Mouse (Mus musculus): ENCODE results near the gene Rfk.

The Rfk gene

GRCm38 (mm10) chr19:17393841-17394591 lies at the start of gene Rfk:
TSS of gene Rfk (plus strand) at chr19:17394043.
- DNase-seq (ENCODE audit: low spot score) = peak; percentile 95

- DNase-seq (ENCODE audit: low spot score) = no peak
These were observed 49.0 kb upstream of the Rfk start for GRCm38 (mm10) chr19:17344881-17345280.

GRCm38 (mm10) chr19:17346716-17347474 lies 46.9 kb upstream of the Rfk start:
- no peak for DNase-seq (ENCODE audit: low spot score)

GRCm38 (mm10) chr19:17347852-17348251 lies 46.0 kb upstream of the Rfk start:
- DNase-seq (ENCODE audit: low spot score) = no peak

DNA sequence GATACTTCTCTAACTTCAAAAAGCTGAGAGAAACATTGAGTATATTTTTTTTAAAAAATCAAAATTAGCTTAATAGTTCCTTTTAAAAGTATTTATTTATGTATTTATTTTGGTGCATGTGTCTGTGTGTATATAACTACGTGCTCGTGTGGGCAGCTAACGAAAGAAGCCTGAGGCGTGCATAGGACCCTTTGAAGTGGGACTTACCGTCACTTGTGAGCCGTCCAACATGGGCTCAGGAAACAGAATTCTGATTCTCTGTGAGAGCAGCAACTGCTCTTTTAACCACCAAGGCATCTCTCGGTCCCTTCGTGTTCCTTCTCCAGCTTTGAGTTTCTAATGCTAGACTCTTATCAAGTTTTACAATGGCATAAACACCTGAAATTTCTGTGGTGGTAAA lies 40.1 kb upstream of the Rfk start:
- DNase-seq (ENCODE audit: low spot score) = no peak

DNA sequence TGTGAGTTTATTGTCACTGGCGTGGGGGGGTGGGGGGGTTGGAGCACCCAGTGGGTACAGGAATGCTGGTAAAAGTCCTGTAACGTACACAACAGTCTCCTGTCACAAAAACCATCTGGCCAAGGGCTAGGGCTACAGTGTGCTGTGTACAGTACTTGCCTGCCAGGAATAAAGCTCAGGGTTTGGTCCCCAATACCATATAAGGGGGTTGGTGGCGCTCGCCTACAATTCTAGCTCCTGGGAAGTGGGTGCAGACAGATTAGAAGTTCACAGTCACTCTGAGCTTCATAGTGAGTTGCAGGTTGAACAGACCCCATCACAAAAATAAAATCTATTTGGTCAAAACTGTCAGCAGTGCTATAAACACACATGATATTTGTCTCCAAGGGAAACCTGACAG lies 39.5 kb upstream of the Rfk start:
- no peak for DNase-seq (ENCODE audit: low spot score)

DNA sequence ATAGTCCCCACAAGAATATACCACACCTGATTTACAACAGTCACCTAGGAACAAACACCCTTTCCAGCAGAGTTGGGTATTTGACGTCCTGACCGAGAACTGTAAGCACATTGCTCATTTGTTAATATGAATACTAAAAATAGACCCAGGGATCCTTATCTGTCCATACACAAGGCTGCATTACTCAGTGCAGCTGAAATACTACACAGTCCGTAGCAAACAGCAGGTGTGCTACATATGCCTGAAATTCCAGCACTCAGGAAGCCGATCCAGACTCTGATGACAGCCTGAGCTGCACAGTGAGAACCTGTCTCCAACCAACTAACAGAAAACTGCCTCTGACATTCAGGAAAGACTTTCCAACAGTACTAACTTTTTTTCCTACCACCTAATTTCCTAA lies 39.0 kb upstream of the Rfk start:
- no peak for DNase-seq (ENCODE audit: low spot score)

GRCm38 (mm10) chr19:17355361-17355760 lies 38.5 kb upstream of the Rfk start:
- no peak for DNase-seq (ENCODE audit: low spot score)

DNA sequence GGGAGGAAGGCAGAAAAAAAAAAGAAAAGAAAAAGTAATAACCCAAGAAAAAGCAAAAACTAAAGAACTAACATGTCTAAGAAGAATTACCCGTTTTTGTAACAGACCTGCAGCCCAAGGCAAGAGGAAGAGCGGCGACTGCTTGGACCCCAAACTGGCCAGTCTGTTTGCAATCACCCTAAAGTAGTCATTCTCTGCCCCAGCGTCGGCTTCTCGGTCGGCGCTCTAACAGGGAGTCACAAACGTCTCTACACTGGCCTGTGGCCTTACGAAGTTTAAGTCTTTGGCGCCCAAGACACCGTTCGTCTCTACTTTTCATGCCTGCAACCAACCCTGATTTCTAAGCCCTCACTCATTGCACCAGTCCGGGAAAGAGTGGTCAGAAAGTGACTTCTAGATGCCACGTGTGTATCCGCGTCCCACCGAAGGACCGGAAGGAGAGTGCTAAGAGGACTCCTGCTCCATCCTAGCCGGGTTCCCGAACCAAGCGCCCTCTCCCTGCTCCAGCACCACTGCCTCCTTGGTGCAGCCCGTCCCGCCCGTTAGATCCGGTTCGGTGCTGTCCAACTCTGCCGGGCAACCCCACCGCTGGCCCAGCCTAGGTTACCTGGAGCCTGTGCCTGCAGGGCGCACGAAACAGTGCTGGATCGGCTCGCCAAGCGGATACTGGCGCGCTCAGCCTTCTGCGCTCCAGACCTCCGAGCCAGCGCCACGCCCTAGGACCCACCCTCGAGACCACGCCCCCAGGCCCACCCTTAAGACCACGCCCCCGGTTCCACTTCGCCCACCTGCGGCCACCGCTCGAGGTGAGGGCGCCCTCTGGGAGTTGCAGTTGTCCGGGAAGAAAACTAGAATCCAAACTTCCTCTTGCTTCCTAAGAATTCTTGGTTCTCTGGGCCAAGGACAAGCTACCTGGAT lies 37.6 kb upstream of the Rfk start:
- DNase-seq (ENCODE audit: low spot score) = peak; percentile 80

DNA sequence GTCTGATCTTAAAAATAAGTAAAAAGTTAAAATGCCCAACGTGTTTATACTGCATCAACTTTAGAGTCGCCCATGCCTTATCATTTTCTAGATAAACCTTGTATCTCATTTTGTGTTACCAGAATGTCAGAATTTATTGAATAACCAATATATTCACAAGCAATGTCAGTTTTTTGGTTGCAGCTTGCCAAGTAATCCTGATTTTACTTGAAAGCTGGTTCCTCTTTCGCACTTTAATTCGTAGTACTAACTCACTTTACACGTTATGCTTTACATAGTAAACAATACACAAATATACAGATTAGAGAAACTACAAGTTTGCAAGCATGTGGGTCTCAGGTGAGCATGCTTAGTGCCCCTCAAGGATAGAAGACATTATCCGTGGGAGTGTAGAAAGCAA lies 36.9 kb upstream of the Rfk start:
- no peak for DNase-seq (ENCODE audit: low spot score)

- DNase-seq (ENCODE audit: low spot score) = no peak
These were observed 36.5 kb upstream of the Rfk start for GRCm38 (mm10) chr19:17357391-17357790.

DNA sequence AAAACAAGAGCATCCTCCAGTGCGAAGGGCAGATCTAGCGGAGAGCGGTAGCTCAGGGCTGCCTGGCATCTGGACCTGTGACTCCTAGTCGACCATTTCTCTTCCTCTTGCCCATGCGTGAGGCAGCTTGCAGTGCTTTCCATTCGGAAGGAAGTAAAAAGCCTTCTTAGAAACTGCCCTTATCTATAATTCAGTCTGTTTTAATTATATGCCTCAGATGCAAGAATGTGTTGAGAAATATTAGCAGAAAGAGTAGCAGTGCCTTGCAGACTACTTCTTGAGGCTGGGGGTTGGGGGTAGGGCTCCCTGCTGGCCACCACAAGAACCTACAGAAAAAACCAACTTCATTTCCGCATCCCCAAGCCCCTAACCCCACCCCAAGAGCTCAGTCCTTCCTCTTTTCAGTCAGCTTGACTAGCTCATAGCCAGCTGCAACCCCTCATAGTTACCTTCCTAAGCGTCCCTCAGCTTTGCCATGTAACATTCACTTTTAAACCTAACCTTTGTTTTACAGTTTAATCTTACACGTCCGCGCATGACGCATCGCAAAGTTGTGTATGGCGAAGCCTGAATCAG lies 34.4 kb upstream of the Rfk start:
- no peak for DNase-seq (ENCODE audit: low spot score)

DNA sequence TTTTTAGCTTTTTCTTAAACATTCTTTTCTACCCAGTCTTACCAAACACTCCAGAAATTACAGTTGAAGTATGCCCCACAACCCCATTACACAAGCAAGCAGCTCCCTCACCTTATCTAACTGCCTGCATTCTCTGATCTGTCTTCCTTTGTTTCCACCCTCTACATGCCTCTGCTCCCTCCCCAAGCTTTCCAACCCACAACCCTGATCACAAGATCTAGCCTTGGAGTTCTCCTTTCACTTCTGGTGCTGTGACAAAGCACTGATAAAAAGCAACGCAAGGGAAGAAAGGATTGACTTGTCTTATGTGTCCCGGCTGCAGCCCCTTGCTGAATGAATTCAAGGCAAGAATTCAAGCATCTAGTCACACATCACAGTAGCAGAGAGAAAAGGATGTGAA lies 32.7 kb upstream of the Rfk start:
- DNase-seq (ENCODE audit: low spot score) = no peak

DNA sequence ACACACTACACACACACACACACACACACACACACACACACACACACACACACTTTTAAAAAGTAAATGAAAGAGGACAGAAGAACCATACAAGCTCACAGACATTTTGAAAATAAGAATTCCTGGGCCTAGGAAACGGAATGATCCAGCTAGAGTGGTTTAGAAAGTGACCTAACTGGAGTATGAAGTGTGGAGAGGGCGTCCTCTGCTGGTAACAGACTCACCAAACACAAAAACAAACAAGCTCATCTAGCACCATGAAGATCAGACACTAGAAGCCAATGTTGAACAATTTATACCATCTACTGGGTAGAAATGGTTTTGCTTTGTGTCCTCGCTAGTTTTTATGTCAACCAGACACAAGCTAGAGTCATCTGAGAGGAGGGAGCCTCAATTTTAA lies 29.1 kb upstream of the Rfk start:
- no peak for DNase-seq (ENCODE audit: low spot score)

DNA sequence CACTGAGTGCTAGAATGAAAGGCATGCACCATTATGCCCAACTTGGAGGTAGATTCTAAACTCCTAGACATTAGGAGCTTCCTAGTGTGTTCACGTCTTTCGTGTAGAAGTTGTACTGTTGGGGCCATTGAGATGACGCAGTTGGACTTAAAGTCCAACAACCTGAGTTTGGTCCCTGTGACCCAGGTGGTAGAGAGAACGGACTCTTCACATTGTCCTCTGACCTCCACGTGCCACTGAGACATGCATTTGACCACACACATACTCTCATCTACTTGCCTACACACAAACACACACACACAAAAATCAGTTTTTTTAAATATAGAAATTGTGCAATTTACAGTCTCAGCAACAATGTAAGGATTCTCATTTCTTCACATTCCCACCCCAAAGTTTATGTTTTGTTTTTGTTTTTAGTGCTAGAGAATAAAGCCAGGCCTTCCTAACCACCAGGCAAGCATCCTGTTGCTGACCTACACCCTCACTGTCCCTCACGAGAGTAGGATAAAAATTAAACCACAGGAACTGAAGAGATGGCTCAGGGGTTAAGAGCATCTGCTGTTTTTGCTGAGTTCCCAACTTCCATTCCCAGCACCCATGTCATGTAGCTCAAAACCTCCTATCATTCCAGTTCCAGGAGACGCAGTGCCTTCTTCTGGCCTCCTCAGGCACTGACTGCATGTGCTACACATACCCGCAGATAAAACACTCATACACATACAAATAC lies 27.3 kb upstream of the Rfk start:
- DNase-seq (ENCODE audit: low spot score) = no peak

GRCm38 (mm10) chr19:17368557-17368956 lies 25.3 kb upstream of the Rfk start:
- no peak for DNase-seq (ENCODE audit: low spot score)

- DNase-seq (ENCODE audit: low spot score) = no peak
These were observed 24.3 kb upstream of the Rfk start for GRCm38 (mm10) chr19:17369581-17369980.

GRCm38 (mm10) chr19:17372701-17373100 lies 21.1 kb upstream of the Rfk start, which contains the start of gene Gcnt1:
TSS of gene Gcnt1 (minus strand) at chr19:17372844.
- no peak for DNase-seq (ENCODE audit: low spot score)

- no peak for DNase-seq (ENCODE audit: low spot score)
These were observed 15.0 kb upstream of the Rfk start for GRCm38 (mm10) chr19:17378845-17379244.

DNA sequence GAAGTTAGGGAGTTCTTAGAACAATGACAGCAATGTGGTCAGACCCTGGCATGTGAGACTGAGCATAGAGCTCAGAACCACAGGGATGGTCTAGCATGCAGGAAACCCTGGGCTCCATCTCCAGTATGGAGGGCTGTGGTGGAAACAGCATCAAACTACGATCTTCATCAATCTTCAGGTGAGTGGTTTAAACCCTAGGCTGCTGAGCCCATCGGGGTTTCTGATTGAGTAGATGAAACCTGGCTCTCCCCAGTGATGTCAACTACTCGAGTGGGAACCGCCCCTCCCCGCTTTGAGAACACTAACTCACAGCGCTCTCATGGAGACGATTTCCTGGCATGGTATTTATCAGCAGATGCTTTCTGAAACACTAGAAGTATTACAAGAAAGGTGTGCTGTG lies 13.3 kb upstream of the Rfk start:
- DNase-seq (ENCODE audit: low spot score) = no peak

GRCm38 (mm10) chr19:17382807-17383397 lies 10.9 kb upstream of the Rfk start:
- no peak for DNase-seq (ENCODE audit: low spot score)

All from ovary, postnatal 36 days (tissue).